Mouse (Mus musculus): ENCODE measurements around the gene Rab19. TPM values are rescaled to one million over a fixed set of nuclear protein-coding genes. Genes with fewer than 3 reads are reported as not detected.

Rab19 gene
- polyA plus RNA-seq, 1 experiment, result 2.7 TPM

DNA sequence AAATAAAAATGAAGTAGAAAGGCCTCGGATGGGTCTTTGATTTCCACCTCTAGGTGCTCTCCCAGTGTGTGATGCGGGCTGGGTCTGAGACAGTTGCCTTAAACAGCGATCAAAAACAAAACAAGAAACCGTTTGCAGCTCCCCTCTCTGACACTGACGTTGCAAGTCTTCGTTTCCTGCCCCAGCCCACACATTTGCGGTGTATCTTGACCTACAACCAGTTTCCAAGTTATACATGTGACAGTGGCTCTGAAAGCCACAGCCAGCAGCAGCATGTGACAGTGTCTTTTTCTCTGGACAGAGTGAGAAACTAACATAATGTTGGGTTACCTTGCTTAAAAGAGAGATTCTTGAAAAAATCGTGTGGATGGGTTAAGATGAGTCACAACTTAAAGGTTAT, 1.2 kb upstream of the Rab19 start:
- H3K4me3 ChIP-seq (ENCODE audit: insufficient read depth, low read depth, low read length), result no peak overlapping the region
- TF ChIP-seq POLR2A (IDR thresholded peaks at IDR 0.05; ENCODE audit: low read depth, low read length) (no peak), CTCF (conservative IDR thresholded peaks at IDR 0.05; ENCODE audit: insufficient read depth, insufficient read length, low read depth, low read length) (no peak)
- WGBS, result 87% methylated on average over 8 of the region's 8 CpGs
- DNase-seq, result no peak
- H3K27ac ChIP-seq (ENCODE audit: insufficient read depth, low read depth, low read length), result no peak overlapping the region
- peaks cover 9% of the 10 kb centered on the region; the same call in 1 of the 2 replicates for H3K4me1 ChIP-seq (ENCODE audit: control insufficient read depth, insufficient read depth, low read length)
- no peaks in the 10 kb centered on the region for H3K36me3 ChIP-seq (ENCODE audit: control insufficient read depth, insufficient read depth, low read length)
- H3K27me3 ChIP-seq (replicated peaks; ENCODE audit: control insufficient read depth, insufficient read depth, low read length), result no peaks in the 10 kb centered on the region

DNA sequence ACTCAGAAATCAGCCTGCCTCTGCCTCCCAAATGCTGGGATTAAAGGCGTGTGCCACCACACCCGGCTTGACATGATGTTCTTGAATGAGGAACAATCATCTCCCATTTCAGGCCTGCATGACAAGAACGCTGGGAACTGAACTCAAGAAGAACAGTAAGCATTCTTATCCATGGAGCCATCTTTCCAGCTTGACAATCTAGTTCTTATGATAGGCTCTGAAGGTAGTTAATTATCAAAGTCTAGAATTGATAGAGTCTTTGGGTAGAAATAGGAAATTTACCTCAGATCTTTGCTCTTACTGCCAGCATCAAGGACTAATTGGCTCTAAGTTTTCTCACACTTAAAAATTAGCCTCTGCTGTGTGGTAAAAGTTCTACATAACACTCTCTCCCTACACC, 699 bp upstream of the Rab19 start:
- 94% methylated on average over 3 of the region's 3 CpGs for WGBS
- Histone ChIP-seq H3K36me3 (ENCODE audit: control insufficient read depth, insufficient read depth, low read length) (no peaks in the 10 kb centered on the region), H3K27ac (ENCODE audit: insufficient read depth, low read depth, low read length) (no peak overlapping the region), H3K27me3 (replicated peaks; ENCODE audit: control insufficient read depth, insufficient read depth, low read length) (no peaks in the 10 kb centered on the region), H3K4me3 (ENCODE audit: insufficient read depth, low read depth, low read length) (no peak overlapping the region), H3K4me1 (ENCODE audit: control insufficient read depth, insufficient read depth, low read length) (peaks cover 9% of the 10 kb centered on the region; the same call in 1 of the 2 replicates)
- no peak for DNase-seq
- TF ChIP-seq POLR2A (IDR thresholded peaks at IDR 0.05; ENCODE audit: low read depth, low read length), result no peak
- no peak for TF ChIP-seq CTCF (conservative IDR thresholded peaks at IDR 0.05; ENCODE audit: insufficient read depth, insufficient read length, low read depth, low read length)

DNA sequence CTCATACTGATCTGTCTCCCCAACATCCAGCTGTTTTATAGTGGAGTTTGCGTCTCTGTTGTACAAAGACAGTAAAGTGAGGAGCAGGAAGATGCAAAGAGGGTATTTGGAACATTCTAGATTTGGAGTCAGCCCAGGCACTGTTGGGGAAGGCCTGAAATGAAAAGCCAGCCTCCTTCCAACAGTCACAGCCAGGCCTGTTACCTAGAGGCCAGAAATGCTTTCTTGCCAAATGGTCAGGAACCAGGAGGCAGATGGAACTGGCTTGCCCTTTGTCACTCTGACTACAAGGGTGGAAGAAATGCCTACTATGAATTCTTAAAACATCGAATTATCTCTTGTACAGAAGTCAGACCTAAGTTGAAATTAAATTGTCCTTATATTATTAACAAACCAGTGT, 9.0 kb downstream of the Rab19 start:
- Histone ChIP-seq H3K27me3 (replicated peaks; ENCODE audit: control insufficient read depth, insufficient read depth, low read length) (no peaks in the 10 kb centered on the region), H3K4me3 (ENCODE audit: insufficient read depth, low read depth, low read length) (no peak overlapping the region), H3K27ac (ENCODE audit: insufficient read depth, low read depth, low read length) (no peak overlapping the region), H3K36me3 (ENCODE audit: control insufficient read depth, insufficient read depth, low read length) (no peaks in the 10 kb centered on the region), H3K4me1 (ENCODE audit: control insufficient read depth, insufficient read depth, low read length) (no peaks in the 10 kb centered on the region)
- no peak for DNase-seq
- WGBS, result 82% methylated on average over 2 of the region's 2 CpGs
- TF ChIP-seq POLR2A (IDR thresholded peaks at IDR 0.05; ENCODE audit: low read depth, low read length) (no peak), CTCF (conservative IDR thresholded peaks at IDR 0.05; ENCODE audit: insufficient read depth, insufficient read length, low read depth, low read length) (no peak)

DNA sequence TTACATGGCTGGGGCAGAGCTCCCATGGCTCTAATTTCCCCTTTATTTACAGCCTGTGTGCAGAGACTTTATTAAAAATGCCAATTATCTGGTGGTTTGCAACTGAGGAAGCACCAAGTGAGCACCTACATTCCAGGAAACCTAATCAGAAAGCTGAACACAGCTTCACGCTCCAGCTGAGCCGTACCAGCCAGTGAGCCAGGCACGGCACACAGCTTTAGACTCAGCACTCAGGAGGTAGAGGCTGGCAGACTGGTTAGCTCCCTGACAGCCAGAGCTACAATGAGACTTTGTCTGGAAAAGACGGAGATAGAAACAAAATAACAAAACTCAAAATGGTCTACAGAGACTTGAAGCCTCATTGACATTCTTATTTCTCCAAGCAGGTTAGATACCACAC, 14.5 kb downstream of the Rab19 start:
- TF ChIP-seq POLR2A (IDR thresholded peaks at IDR 0.05; ENCODE audit: low read depth, low read length) (no peak), CTCF (conservative IDR thresholded peaks at IDR 0.05; ENCODE audit: insufficient read depth, insufficient read length, low read depth, low read length) (no peak)
- no peaks in the 10 kb centered on the region for H3K27me3 ChIP-seq (replicated peaks; ENCODE audit: control insufficient read depth, insufficient read depth, low read length)
- H3K4me1 ChIP-seq (ENCODE audit: control insufficient read depth, insufficient read depth, low read length), result no peaks in the 10 kb centered on the region
- no peak overlapping the region for H3K4me3 ChIP-seq (ENCODE audit: insufficient read depth, low read depth, low read length)
- H3K36me3 ChIP-seq (ENCODE audit: control insufficient read depth, insufficient read depth, low read length), result no peaks in the 10 kb centered on the region
- H3K27ac ChIP-seq (ENCODE audit: insufficient read depth, low read depth, low read length), result no peak overlapping the region
- DNase-seq, result no peak
- 59% methylated on average over 4 of the region's 4 CpGs for WGBS

DNA sequence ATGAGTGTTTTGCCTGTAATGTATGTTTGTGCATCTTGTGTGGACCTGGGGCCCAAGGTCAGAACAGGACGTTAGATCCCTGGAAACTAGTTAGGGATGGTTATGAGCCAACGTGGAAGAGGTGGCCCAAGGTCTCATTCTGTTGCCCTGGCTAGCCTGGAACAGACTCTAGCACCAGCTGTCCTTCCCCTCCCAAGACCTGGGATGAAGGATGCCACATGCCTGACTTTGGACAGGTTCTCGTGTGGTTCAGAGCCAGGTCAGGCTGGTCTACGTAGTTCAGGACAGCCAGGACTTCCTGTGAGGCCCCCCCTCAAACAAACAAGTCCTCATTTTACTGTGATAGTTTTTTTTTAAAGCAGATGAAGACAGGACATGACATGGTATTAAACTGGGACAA, 14.9 kb downstream of the Rab19 start:
- no peaks in the 10 kb centered on the region for H3K36me3 ChIP-seq (ENCODE audit: control insufficient read depth, insufficient read depth, low read length)
- DNase-seq, result no peak
- H3K27ac ChIP-seq (ENCODE audit: insufficient read depth, low read depth, low read length), result no peak overlapping the region
- H3K4me1 ChIP-seq (ENCODE audit: control insufficient read depth, insufficient read depth, low read length), result no peaks in the 10 kb centered on the region
- H3K27me3 ChIP-seq (replicated peaks; ENCODE audit: control insufficient read depth, insufficient read depth, low read length), result no peaks in the 10 kb centered on the region
- WGBS, result 48% methylated on average over 4 of the region's 4 CpGs
- no peak overlapping the region for H3K4me3 ChIP-seq (ENCODE audit: insufficient read depth, low read depth, low read length)
- no peak for TF ChIP-seq CTCF (conservative IDR thresholded peaks at IDR 0.05; ENCODE audit: insufficient read depth, insufficient read length, low read depth, low read length)
- TF ChIP-seq POLR2A (IDR thresholded peaks at IDR 0.05; ENCODE audit: low read depth, low read length), result no peak

DNA sequence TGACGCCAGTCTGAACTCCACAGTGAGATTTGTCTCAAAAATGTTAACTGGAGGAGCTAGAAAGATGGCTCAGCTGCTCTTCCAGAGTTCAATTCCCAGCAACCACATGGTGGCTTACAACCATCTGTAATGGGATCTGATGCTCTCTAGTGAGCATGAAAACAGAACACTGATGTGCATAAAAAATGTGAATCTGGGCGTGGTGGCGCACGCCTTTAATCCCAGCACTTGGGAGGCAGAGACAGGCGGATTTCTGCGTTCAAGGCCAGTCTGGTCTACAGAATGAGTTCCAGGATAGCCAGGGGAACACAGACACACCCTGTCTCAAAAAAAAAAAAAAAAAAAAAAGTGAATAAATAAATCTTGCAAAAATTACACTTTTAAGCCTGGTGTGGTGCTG, 16.1 kb downstream of the Rab19 start:
- TF ChIP-seq CTCF (conservative IDR thresholded peaks at IDR 0.05; ENCODE audit: insufficient read depth, insufficient read length, low read depth, low read length) (no peak), POLR2A (IDR thresholded peaks at IDR 0.05; ENCODE audit: low read depth, low read length) (no peak)
- no peak for DNase-seq
- WGBS, result 97% methylated on average over 6 of the region's 6 CpGs
- no peaks in the 10 kb centered on the region for H3K36me3 ChIP-seq (ENCODE audit: control insufficient read depth, insufficient read depth, low read length)
- no peak overlapping the region for H3K27ac ChIP-seq (ENCODE audit: insufficient read depth, low read depth, low read length)
- H3K27me3 ChIP-seq (replicated peaks; ENCODE audit: control insufficient read depth, insufficient read depth, low read length), result no peaks in the 10 kb centered on the region
- H3K4me3 ChIP-seq (ENCODE audit: insufficient read depth, low read depth, low read length), result no peak overlapping the region
- no peaks in the 10 kb centered on the region for H3K4me1 ChIP-seq (ENCODE audit: control insufficient read depth, insufficient read depth, low read length)

DNA sequence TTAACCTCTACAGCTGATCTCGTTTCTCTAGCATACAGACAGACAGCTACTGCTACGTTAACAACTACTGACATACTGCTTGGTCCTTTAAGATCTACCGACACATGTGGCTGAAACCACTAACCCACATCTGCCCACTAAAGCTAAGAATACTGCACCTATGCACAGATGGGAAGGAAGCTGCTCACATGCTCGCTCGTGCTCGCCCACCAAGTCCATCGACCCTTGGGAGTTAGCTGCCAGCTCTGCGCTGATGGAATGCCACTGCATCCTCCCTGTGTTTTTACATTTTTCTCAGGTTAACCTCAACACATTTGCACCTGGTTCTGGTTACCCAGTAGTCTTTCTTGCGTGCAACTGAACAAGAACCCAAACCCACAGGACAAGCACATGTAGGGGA, 17.4 kb downstream of the Rab19 start:
- Histone ChIP-seq H3K27me3 (replicated peaks; ENCODE audit: control insufficient read depth, insufficient read depth, low read length) (no peaks in the 10 kb centered on the region), H3K36me3 (ENCODE audit: control insufficient read depth, insufficient read depth, low read length) (no peaks in the 10 kb centered on the region), H3K4me3 (ENCODE audit: insufficient read depth, low read depth, low read length) (no peak overlapping the region), H3K27ac (ENCODE audit: insufficient read depth, low read depth, low read length) (no peak overlapping the region), H3K4me1 (ENCODE audit: control insufficient read depth, insufficient read depth, low read length) (no peaks in the 10 kb centered on the region)
- no peak for TF ChIP-seq POLR2A (IDR thresholded peaks at IDR 0.05; ENCODE audit: low read depth, low read length)
- no peak for DNase-seq
- 86% methylated on average over 9 of the region's 9 CpGs for WGBS

DNA sequence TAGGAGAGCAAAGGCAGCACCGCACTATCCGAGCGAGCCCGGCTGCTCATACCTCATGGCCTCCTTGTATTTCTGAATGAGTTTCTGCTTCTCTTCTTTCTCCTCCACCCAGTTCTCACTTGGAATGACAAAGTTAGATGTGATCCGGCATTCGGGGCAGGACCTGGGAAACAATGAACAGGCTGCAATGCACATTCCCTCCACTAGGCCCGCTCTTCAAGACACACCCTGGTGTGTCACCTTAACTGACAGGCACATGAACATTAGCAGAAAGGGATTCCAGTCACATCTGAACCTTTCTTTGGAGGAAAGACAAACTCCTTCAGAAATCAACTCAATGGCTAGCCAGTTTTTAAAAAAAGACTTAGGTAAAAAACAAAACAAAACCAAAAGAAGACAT, 19.4 kb downstream of the Rab19 start:
- WGBS, result 62% methylated on average over 7 of the region's 7 CpGs
- DNase-seq, result peak; percentile 48
- Histone ChIP-seq H3K4me3 (ENCODE audit: insufficient read depth, low read depth, low read length) (no peak overlapping the region), H3K27ac (ENCODE audit: insufficient read depth, low read depth, low read length) (no peak overlapping the region), H3K4me1 (ENCODE audit: control insufficient read depth, insufficient read depth, low read length) (no peaks in the 10 kb centered on the region), H3K36me3 (ENCODE audit: control insufficient read depth, insufficient read depth, low read length) (no peaks in the 10 kb centered on the region; the same call in 1 of the 2 replicates), H3K27me3 (replicated peaks; ENCODE audit: control insufficient read depth, insufficient read depth, low read length) (no peaks in the 10 kb centered on the region)
- TF ChIP-seq CTCF (conservative IDR thresholded peaks at IDR 0.05; ENCODE audit: insufficient read depth, insufficient read length, low read depth, low read length), result peak; percentile 69
- TF ChIP-seq POLR2A (IDR thresholded peaks at IDR 0.05; ENCODE audit: low read depth, low read length), result no peak

All from kidney, adult 2 months (tissue).